In the genomic region with DNA sequence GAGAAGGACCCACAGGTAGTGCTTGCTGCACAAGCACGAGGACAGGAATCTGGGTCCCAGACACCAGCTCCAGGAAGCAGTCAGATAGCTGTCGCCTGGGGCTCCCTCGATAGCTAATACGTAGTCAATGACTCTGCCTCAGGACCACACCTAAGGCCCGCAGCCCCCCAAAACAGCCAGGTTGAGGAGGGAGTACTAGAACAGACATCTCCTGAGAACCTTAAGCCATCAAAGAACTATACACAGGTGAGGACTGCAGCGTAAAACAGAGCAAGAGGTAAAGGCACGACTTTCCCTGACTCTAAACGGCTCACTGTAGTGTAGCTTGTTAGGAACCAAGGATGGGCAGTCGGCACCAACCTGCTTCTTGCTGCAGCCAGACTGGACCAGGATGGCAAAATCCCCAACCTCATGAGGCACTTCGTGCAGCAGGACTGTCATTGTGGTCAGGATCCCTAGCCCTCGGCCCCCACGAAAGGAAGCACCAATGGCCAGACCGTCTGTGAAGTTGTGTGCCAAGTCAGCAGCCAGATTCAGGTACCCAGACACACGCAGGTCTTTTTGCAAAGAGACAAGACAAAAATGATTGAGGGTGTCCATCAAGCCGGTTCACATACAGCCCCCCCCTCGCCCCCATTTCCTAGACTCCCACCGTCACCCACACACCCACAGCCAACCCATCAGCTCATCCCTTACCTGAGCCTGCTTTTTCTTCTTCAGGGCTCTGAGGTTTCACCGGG, we compare ENCODE assay signal across 8 mouse cellular contexts. TPM values are rescaled to one million over a fixed set of nuclear protein-coding genes. Genes with fewer than 3 reads are reported as not detected.
DNase-seq lines count a peak whose midpoint lies in the region; ATAC-seq and TF ChIP-seq lines count a peak whose summit lies in the region.

No protein-coding gene starts in this region.

- H3K4me1 ChIP-seq in megakaryocyte, embryonic 14.5 days, result peaks cover 82% of the 10 kb centered on the region
- peaks cover 24% of the 10 kb centered on the region; the same call in 1 of the 2 replicates for H3K4me1 ChIP-seq in intestine, postnatal 0 days (replicated peaks; ENCODE audit: control insufficient read depth, insufficient read depth, low read length)
- peaks cover 78% of the 10 kb centered on the region for H3K4me1 ChIP-seq in neural tube, embryonic 15.5 days

- peak; percentile 26 for DNase-seq in cerebellum, adult 11 months
- no peak for DNase-seq in gastrocnemius, adult 18-20 months (ENCODE audit: low spot score)
- DNase-seq in urinary bladder, adult 2 months (ENCODE audit: low spot score), result no peak

- H3K9ac ChIP-seq in intestine, postnatal 0 days (ENCODE audit: low read depth, low read length), result no peak overlapping the region
- no peak overlapping the region; the same call in 1 of the 2 replicates for H3K9ac ChIP-seq in neural tube, embryonic 15.5 days (replicated peaks)

- H3K4me3 ChIP-seq in megakaryocyte, embryonic 14.5 days (replicated peaks), result peak overlapping the region; percentile 81
- H3K4me3 ChIP-seq in intestine, postnatal 0 days (ENCODE audit: low read depth, low read length), result no peak overlapping the region; the same call in 1 of the 2 replicates
- H3K4me3 ChIP-seq in neural tube, embryonic 15.5 days (replicated peaks), result 0 out of 2 replicates have a peak overlapping the region, but pooled peaks have one; percentile 85

- H3K36me3 ChIP-seq in megakaryocyte, embryonic 14.5 days (replicated peaks; ENCODE audit: low read length), result peaks cover 40% of the 10 kb centered on the region
- peaks cover 23% of the 10 kb centered on the region for H3K36me3 ChIP-seq in intestine, postnatal 0 days (ENCODE audit: control insufficient read depth, insufficient read depth)
- H3K36me3 ChIP-seq in neural tube, embryonic 15.5 days, result peaks cover 20% of the 10 kb centered on the region

- TF ChIP-seq CTCF in intestine, postnatal 0 days (IDR thresholded peaks at IDR 0.05; ENCODE audit: low read depth), result no peak

- H3K27me3 ChIP-seq in megakaryocyte, embryonic 14.5 days (replicated peaks), result no peaks in the 10 kb centered on the region
- H3K27me3 ChIP-seq in intestine, postnatal 0 days (replicated peaks; ENCODE audit: control insufficient read depth, insufficient read depth, low read length), result no peaks in the 10 kb centered on the region
- H3K27me3 ChIP-seq in neural tube, embryonic 15.5 days (replicated peaks), result no peaks in the 10 kb centered on the region

- no peak for ATAC-seq in cerebellum, adult (ENCODE audit: insufficient number of reproducible peaks, low FRiP score, low TSS enrichment)
- no peak for ATAC-seq in megakaryocyte, adult 5-6 weeks (ENCODE audit: poor library complexity, severe bottlenecking)
- ATAC-seq in intestine, postnatal 0 days, result no peak
- ATAC-seq in neural tube, embryonic 15.5 days (ENCODE audit: low FRiP score), result no peak

- WGBS in intestine, postnatal 0 days, result 88% methylated on average over 18 of the region's 18 CpGs
- WGBS in neural tube, embryonic 15.5 days, result 86% methylated on average over 18 of the region's 18 CpGs

- H3K27ac ChIP-seq in intestine, postnatal 0 days (ENCODE audit: low read depth, low read length), result no peak overlapping the region
- H3K27ac ChIP-seq in neural tube, embryonic 15.5 days (replicated peaks), result no peak overlapping the region

- H3K4me2 ChIP-seq in intestine, postnatal 0 days (replicated peaks; ENCODE audit: low read depth), result peak overlapping the region; percentile 87; the same call in 1 of the 2 replicates
- peak overlapping the region; percentile 98 for H3K4me2 ChIP-seq in neural tube, embryonic 15.5 days

- H3K9me3 ChIP-seq in megakaryocyte, embryonic 14.5 days, result no peaks in the 10 kb centered on the region
- no peaks in the 10 kb centered on the region for H3K9me3 ChIP-seq in intestine, postnatal 0 days (ENCODE audit: control insufficient read depth)
- no peaks in the 10 kb centered on the region for H3K9me3 ChIP-seq in neural tube, embryonic 15.5 days (replicated peaks)

RNA-seq across cellular contexts. Expression of gene H2-Ke6, which starts 1.5 kb away (rescaled TPM):
- 12.4 and 22.2 TPM in 2 replicates for polyA plus RNA-seq in megakaryocyte, embryonic 14.5 days (2012; ENCODE audit: insufficient read depth, low replicate concordance)
- 67.7 and 84.3 TPM in 2 replicates for total RNA-seq in megakaryocyte, adult 5-6 weeks (2015)
- 34.6 and 35.5 TPM in 2 replicates for total RNA-seq in megakaryocyte, adult 5-6 weeks (2017)
- polyA plus RNA-seq in intestine, postnatal 0 days (2015; fragmentation: Nextera tagmentation; extraction: Ambion mirVana), result 59.8 and 67.1 TPM in 2 replicates
- 68.4 and 71.4 TPM in 2 replicates for polyA plus RNA-seq in neural tube, embryonic 15.5 days (2015; fragmentation: Nextera tagmentation; extraction: Ambion mirVana)
- total RNA-seq in gastrocnemius, adult 18-20 months (2021), result 10 to 100 TPM; 80.3 to 82.1 TPM
- polyA plus RNA-seq in urinary bladder, adult 2 months (2012; rRNA removed), result 86.6 and 112 TPM in 2 replicates

RNA-seq across cellular contexts. Expression of gene Slc39a7, which starts 2.2 kb away (rescaled TPM):
- 63.6 and 95.7 TPM in 2 replicates for polyA plus RNA-seq in megakaryocyte, embryonic 14.5 days (2012; ENCODE audit: insufficient read depth, low replicate concordance)
- total RNA-seq in megakaryocyte, adult 5-6 weeks (2015), result 5.4 and 6.4 TPM in 2 replicates
- 72.5 and 83.1 TPM in 2 replicates for total RNA-seq in megakaryocyte, adult 5-6 weeks (2017)
- 99.1 and 99.5 TPM in 2 replicates for polyA plus RNA-seq in intestine, postnatal 0 days (2015; fragmentation: Nextera tagmentation; extraction: Ambion mirVana)
- 167 and 170 TPM in 2 replicates for polyA plus RNA-seq in neural tube, embryonic 15.5 days (2015; fragmentation: Nextera tagmentation; extraction: Ambion mirVana)
- 10 to 100 TPM; 41.0 to 50.2 TPM for total RNA-seq in gastrocnemius, adult 18-20 months (2021)
- polyA plus RNA-seq in urinary bladder, adult 2 months (2012; rRNA removed), result 106 and 110 TPM in 2 replicates

RNA-seq across cellular contexts. Expression of gene Rxrb, which starts 2.3 kb away (rescaled TPM):
- 66.5 and 117 TPM in 2 replicates for polyA plus RNA-seq in megakaryocyte, embryonic 14.5 days (2012; ENCODE audit: insufficient read depth, low replicate concordance)
- total RNA-seq in megakaryocyte, adult 5-6 weeks (2015), result 19.6 and 23.4 TPM in 2 replicates
- 23.7 and 27.2 TPM in 2 replicates for total RNA-seq in megakaryocyte, adult 5-6 weeks (2017)
- polyA plus RNA-seq in intestine, postnatal 0 days (2015; fragmentation: Nextera tagmentation; extraction: Ambion mirVana), result 19.5 and 22.1 TPM in 2 replicates
- polyA plus RNA-seq in neural tube, embryonic 15.5 days (2015; fragmentation: Nextera tagmentation; extraction: Ambion mirVana), result 54.4 and 57.7 TPM in 2 replicates
- 10 to 100 TPM; 34.9 to 37.0 TPM for total RNA-seq in gastrocnemius, adult 18-20 months (2021)
- polyA plus RNA-seq in urinary bladder, adult 2 months (2012; rRNA removed), result 47.7 and 53.1 TPM in 2 replicates

RNA-seq across cellular contexts. Expression of gene Ring1, which starts 4.8 kb away (rescaled TPM):
- polyA plus RNA-seq in megakaryocyte, embryonic 14.5 days (2012; ENCODE audit: insufficient read depth, low replicate concordance), result 5.3 and 24.9 TPM in 2 replicates
- 5.3 and 6.7 TPM in 2 replicates for total RNA-seq in megakaryocyte, adult 5-6 weeks (2015)
- 7.9 and 9.6 TPM in 2 replicates for total RNA-seq in megakaryocyte, adult 5-6 weeks (2017)
- polyA plus RNA-seq in intestine, postnatal 0 days (2015; fragmentation: Nextera tagmentation; extraction: Ambion mirVana), result 9.1 and 10.1 TPM in 2 replicates
- 21.9 and 24.4 TPM in 2 replicates for polyA plus RNA-seq in neural tube, embryonic 15.5 days (2015; fragmentation: Nextera tagmentation; extraction: Ambion mirVana)
- total RNA-seq in gastrocnemius, adult 18-20 months (2021), result 10 to 100 TPM; 12.5 to 13.5 TPM
- 46.1 and 76.8 TPM in 2 replicates for polyA plus RNA-seq in urinary bladder, adult 2 months (2012; rRNA removed)

RNA-seq across cellular contexts. Expression of gene Col11a2, which starts 9.9 kb away (rescaled TPM):
- polyA plus RNA-seq in megakaryocyte, embryonic 14.5 days (2012; ENCODE audit: insufficient read depth, low replicate concordance), result 19.6 and 36.5 TPM in 2 replicates
- 0.36 and 0.87 TPM in 2 replicates for total RNA-seq in megakaryocyte, adult 5-6 weeks (2015)
- 1.2 and 1.5 TPM in 2 replicates for total RNA-seq in megakaryocyte, adult 5-6 weeks (2017)
- 0.13 and 0.21 TPM in 2 replicates for polyA plus RNA-seq in intestine, postnatal 0 days (2015; fragmentation: Nextera tagmentation; extraction: Ambion mirVana)
- 8.3 and 9.4 TPM in 2 replicates for polyA plus RNA-seq in neural tube, embryonic 15.5 days (2015; fragmentation: Nextera tagmentation; extraction: Ambion mirVana)
- total RNA-seq in gastrocnemius, adult 18-20 months (2021), result 1 to 10 TPM; 2.9 TPM
- polyA plus RNA-seq in urinary bladder, adult 2 months (2012; rRNA removed), result 0.99 and 1.8 TPM in 2 replicates
